Mouse (Mus musculus) kidney, postnatal 0 days (tissue): ENCODE results near the gene Slc2a10. TPM values are rescaled to one million over a fixed set of nuclear protein-coding genes. Genes with fewer than 3 reads are reported as not detected.
"Not testable (repeated sequence)": the region's sequence is repeated elsewhere in the genome, so short reads cannot be mapped to it uniquely, and the experiment has no call there.

Experiments used
- ATAC-seq: fragments of 200-750 bp; cut with Nextera tagmentation; replicated peaks from 2 replicates; pipeline ENCODE4 v1.8.0; 2017; ENCODE audit warnings: low read depth, moderate number of reproducible peaks, moderate TSS enrichment, moderate library complexity; ENCODE audit not compliant: low FRiP score
- DNase-seq: peaks from one replicate; pipeline ENCODE4 v3.0.0-alpha.2; 2016; ENCODE audit warnings: low spot score
- H3K27ac ChIP-seq: fragments of 300-500 bp; sonication (generic); 2 replicates; pipeline ENCODE4 v1.5.1; 2014; ENCODE audit warnings: mild to moderate bottlenecking
- H3K27me3 ChIP-seq: fragments of 300-500 bp; sonication (generic); 2 replicates; pipeline ENCODE4 v1.6.1; 2014; ENCODE audit warnings: low read length, mixed read lengths; ENCODE audit not compliant: insufficient read depth
- H3K36me3 ChIP-seq: fragments of 300-500 bp; sonication (generic); 2 replicates; pipeline ENCODE4 v1.6.1; 2014; ENCODE audit warnings: low read length, mixed read lengths; ENCODE audit not compliant: insufficient read depth
- H3K4me1 ChIP-seq: fragments of 300-500 bp; sonication (generic); replicated peaks from 2 replicates; pipeline ENCODE4 v1.6.1; 2014; ENCODE audit warnings: antibody characterized with exemption, low read length, mixed read lengths; ENCODE audit not compliant: insufficient read depth
- H3K4me2 ChIP-seq: fragments of 300-500 bp; sonication (generic); 2 replicates; pipeline ENCODE4 v1.6.1; 2014; ENCODE audit warnings: mild to moderate bottlenecking, low read length, moderate library complexity, mixed read lengths
- H3K4me3 ChIP-seq: fragments of 300-500 bp; sonication (generic); replicated peaks from 2 replicates; pipeline ENCODE4 v1.5.1; 2014; ENCODE audit warnings: low read depth, low read length
- H3K9ac ChIP-seq: fragments of 300-500 bp; sonication (generic); 2 replicates; pipeline ENCODE4 v1.6.1; 2014; ENCODE audit warnings: low read depth, low read length
- H3K9me3 ChIP-seq: fragments of 300-500 bp; sonication (generic); replicated peaks from 2 replicates; pipeline ENCODE4 v1.6.1; 2016; ENCODE audit warnings: low read length, inconsistent platforms, mixed read lengths
- CTCF ChIP-seq: IDR thresholded peaks from 2 replicates; pipeline ENCODE4 v1.5.1; 2016; ENCODE audit warnings: antibody characterized with exemption, low read depth, mild to moderate bottlenecking, moderate library complexity
- WGBS: fragments of 180-500 bp; shearing (Covaris S2); extraction: QIAGEN DNeasy Blood & Tissue Kit; methylation state at CpG from one replicate; pipeline ENCODE4 v1.1.7; 2014; 5-methylcytosine and 5-hydroxymethylcytosine counted together
- polyA plus RNA-seq: library from polyadenylated mRNA; unstranded; fragments of >200 nt; fragmentation: Nextera tagmentation; extraction: Ambion mirVana; gene quantifications from 2 replicates; pipeline ENCODE4 v1.2.1, GENCODE M21; 2015

Slc2a10 gene
- polyA plus RNA-seq, 1 experiment from 2014 or later = 3.2 TPM

DNA sequence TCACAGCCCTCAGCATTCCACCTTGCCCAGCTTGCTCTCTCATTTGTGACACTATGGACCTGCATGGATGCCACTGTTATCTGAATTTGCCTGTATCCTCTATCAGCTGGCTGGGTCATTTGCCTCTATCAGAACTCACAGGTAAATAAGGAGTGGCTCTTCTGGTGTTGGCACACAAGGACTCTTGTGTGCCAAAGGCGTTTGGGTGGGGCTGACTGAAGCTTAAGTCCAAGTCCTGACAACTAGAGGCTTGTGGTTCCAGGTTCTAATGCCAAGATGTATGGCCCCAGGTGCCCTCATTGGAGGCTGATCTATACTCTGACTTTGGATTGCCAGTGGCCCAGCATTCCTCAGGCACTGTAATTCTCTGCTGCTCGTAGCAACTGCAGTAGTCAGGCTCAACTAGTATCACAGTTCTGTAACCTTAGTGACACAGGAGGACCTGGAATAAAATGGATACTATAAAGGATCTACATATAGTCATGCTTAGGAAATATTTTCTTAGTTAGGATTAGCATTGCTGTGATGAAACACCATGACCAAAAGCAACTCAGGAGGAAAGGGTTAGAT lies 5.8 kb upstream of the Slc2a10 start:
- 72% methylated on average over 2 of the region's 2 CpGs for WGBS
- no peak overlapping the region for H3K4me2 ChIP-seq
- no peak for TF ChIP-seq CTCF
- H3K27me3 ChIP-seq = no peaks in the 10 kb centered on the region
- ATAC-seq (no peak), DNase-seq (no peak)
- H3K36me3 ChIP-seq = no peaks in the 10 kb centered on the region
- H3K9me3 ChIP-seq = no peaks in the 10 kb centered on the region
- H3K27ac ChIP-seq = no peak overlapping the region
- H3K4me1 ChIP-seq = no peaks in the 10 kb centered on the region; the same call in 1 of the 2 replicates
- no peak overlapping the region for H3K4me3 ChIP-seq
- H3K9ac ChIP-seq = no peak overlapping the region

DNA sequence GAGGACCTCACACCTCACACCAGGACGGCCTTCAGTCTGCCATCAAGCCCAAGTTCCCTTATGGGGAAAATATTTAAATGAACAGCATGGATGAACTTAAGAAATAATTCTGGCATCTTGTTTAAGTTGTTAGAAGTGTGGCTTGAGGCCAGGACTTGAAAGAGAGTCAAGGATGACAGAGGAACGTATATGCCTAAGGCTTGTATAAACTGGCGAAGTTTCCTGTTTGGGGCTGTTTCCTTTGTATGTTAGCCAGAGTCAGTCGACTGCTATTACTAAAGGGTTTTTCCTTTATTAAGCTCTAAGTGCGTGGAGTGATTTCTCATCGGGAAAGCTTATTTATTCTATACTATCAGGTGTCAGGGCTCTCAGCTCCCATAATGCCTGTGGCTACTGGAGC lies 4.8 kb upstream of the Slc2a10 start:
- Histone ChIP-seq H3K4me1 (peaks cover 6% of the 10 kb centered on the region), H3K9ac (no peak overlapping the region), H3K27me3 (no peaks in the 10 kb centered on the region), H3K27ac (no peak overlapping the region), H3K9me3 (no peaks in the 10 kb centered on the region), H3K4me2 (no peak overlapping the region), H3K4me3 (no peak overlapping the region), H3K36me3 (no peaks in the 10 kb centered on the region)
- no peak for TF ChIP-seq CTCF
- 39% methylated on average over 6 of the region's 6 CpGs for WGBS
- DNase-seq (no peak), ATAC-seq (no peak)

DNA sequence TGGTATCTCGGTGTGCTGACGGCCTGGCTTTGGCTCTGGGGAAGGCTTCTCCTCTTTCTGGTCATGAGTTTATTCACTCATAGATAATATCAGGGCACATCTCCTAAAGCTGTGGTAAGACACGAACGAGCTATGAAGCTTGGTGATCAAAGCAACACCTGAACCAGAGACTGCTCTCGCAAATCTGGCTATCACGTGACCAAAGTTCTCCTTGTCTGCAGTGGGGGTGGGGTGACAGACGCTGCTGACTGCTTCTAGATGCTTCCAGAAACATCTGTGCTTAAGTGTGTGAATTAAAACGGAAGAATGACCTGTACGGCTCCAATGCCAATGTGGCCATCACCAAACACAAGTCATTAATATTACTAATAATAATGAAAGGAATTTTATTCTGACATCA lies 6.1 kb downstream of the Slc2a10 start:
- 42% methylated on average over 9 of the region's 9 CpGs for WGBS
- no peak overlapping the region for H3K27ac ChIP-seq

DNA sequence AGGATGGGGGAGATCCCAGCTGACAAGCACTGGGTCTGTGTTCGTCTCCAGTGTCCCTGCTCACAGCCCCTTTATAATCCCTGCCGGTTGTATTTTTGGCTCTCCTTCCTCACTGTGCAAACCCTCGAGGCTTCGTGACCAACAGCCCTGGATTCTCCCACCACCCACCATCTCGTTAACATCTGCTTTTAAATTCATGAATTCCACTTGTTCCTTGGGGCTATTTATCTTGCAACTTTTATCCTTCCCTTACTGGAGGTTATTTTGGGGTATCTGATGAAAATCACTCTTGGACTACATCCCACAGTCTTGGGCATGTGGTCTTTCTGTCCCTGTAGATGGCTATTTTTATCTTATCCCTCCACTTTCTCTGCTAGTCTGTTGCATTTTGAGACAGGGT lies 6.9 kb downstream of the Slc2a10 start:
- peaks cover 11% of the 10 kb centered on the region for H3K4me1 ChIP-seq
- no peak overlapping the region for H3K27ac ChIP-seq
- H3K9ac ChIP-seq = no peak overlapping the region
- H3K27me3 ChIP-seq = no peaks in the 10 kb centered on the region
- H3K9me3 ChIP-seq = no peaks in the 10 kb centered on the region
- ATAC-seq (no peak), DNase-seq (no peak)
- WGBS = 29% methylated on average over 5 of the region's 5 CpGs
- 0 out of 2 replicates have a peak, but pooled peaks cover 7% of the 10 kb centered on the region for H3K36me3 ChIP-seq
- no peak for TF ChIP-seq CTCF
- no peak overlapping the region for H3K4me3 ChIP-seq
- no peak overlapping the region for H3K4me2 ChIP-seq

More for the DNA sequence above, 6.1 kb downstream of the Slc2a10 start:
- Histone ChIP-seq H3K9me3 (no peaks in the 10 kb centered on the region), H3K36me3 (0 out of 2 replicates have a peak, but pooled peaks cover 3% of the 10 kb centered on the region), H3K27me3 (no peaks in the 10 kb centered on the region), H3K9ac (no peak overlapping the region), H3K4me1 (peaks cover 11% of the 10 kb centered on the region), H3K4me2 (no peak overlapping the region), H3K4me3 (no peak overlapping the region)
- no peak for ATAC-seq
- DNase-seq = no peak
- TF ChIP-seq CTCF = no peak

DNA sequence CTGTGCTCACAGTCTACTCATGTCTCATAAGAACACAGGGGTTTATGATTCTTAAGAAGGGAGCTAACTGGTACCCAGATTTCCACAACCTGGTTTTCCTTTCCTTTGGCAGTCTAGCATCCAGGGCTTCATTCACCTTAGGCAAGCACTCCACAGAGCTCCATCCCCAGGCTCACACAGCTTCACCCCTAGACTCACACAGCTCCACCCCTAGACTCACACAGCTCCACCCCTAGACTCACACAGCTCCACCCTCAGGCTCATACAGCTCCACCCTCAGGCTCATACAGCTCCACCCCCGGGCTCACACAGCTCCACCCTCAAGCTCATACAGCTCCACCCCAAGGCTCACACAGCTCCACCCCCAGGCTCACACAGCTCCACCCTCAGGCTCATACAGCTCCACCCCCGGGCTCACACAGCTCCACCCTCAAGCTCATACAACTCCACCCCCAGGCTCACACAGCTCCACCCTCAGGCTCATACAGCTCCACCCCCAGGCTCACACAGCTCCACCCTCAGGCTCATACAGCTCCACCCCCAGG lies 7.4 kb downstream of the Slc2a10 start:
- not testable (repeated sequence) for H3K4me3 ChIP-seq, H3K9ac ChIP-seq, H3K4me2 ChIP-seq, H3K36me3 ChIP-seq, DNase-seq, H3K27me3 ChIP-seq, H3K27ac ChIP-seq, ATAC-seq, H3K9me3 ChIP-seq
- peaks cover 11% of the 10 kb centered on the region for H3K4me1 ChIP-seq
- WGBS = 57% methylated on average over 2 of the region's 2 CpGs

DNA sequence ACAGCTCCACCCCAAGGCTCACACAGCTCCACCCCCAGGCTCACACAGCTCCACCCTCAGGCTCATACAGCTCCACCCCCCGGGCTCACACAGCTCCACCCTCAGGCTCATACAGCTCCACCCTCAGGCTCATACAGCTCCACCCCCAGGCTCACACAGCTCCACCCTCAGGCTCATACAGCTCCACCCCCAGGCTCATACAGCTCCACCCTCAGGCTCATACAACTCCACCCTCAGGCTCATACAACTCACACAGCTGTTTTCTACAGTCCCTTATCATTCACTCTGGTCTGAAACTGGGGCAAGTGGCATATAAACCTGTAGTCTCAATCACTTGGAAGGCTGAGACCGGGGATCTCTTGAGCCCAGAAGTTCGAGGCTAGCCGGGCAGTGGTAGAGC lies 7.9 kb downstream of the Slc2a10 start:
- not testable (repeated sequence) for H3K9ac ChIP-seq, H3K4me2 ChIP-seq, H3K9me3 ChIP-seq, H3K27me3 ChIP-seq, ATAC-seq, H3K36me3 ChIP-seq, H3K4me3 ChIP-seq, H3K27ac ChIP-seq
- TF ChIP-seq CTCF = peak; percentile 18; the same call in 1 of the 2 replicates
- DNase-seq = peak; percentile 16
- WGBS = 80% methylated on average over 4 of the region's 4 CpGs
- peaks cover 11% of the 10 kb centered on the region for H3K4me1 ChIP-seq
